In genomic region chr8:10738486-10739081, GRCm38 (mm10) we compare ENCODE assay signal across 14 mouse cellular contexts.
DNase-seq lines count a peak whose midpoint lies in the region; ATAC-seq lines count a peak whose summit lies in the region.
"Had no signal": no experiment of that assay in that cellular context is flagged by ENCODE, and none has a peak within 500 bp of the region (broad histone marks: within the 10 kb centered on the region; RNA-seq: fewer than 3 reads in every experiment).

No protein-coding gene starts in this region.

- 48% methylated on average over 11 of the region's 11 CpGs for WGBS in embryonic facial prominence, embryonic 10.5 days
- 26% methylated on average over 11 of the region's 11 CpGs for WGBS in forebrain, embryonic 15.5 days
- WGBS in limb, embryonic 10.5 days: 79% methylated on average over 11 of the region's 11 CpGs
- 36% methylated on average over 11 of the region's 11 CpGs for WGBS in neural tube, embryonic 14.5 days

- no peaks in the 10 kb centered on the region; the same call in 1 of the 2 replicates for H3K27me3 ChIP-seq in embryonic facial prominence, embryonic 10.5 days (replicated peaks; ENCODE audit: low read depth, poor library complexity, severe bottlenecking)
- H3K27me3 ChIP-seq in forebrain, embryonic 15.5 days: no peaks in the 10 kb centered on the region
- H3K27me3 ChIP-seq in limb, embryonic 10.5 days (ENCODE audit: low read depth, poor library complexity, severe bottlenecking): no peaks in the 10 kb centered on the region
- H3K27me3 ChIP-seq in neural tube, embryonic 14.5 days (ENCODE audit: control insufficient read depth, insufficient read depth, low read length): no peaks in the 10 kb centered on the region

- H3K9ac ChIP-seq in forebrain, embryonic 15.5 days (replicated peaks): no peak overlapping the region
- H3K9ac ChIP-seq in neural tube, embryonic 14.5 days (replicated peaks; ENCODE audit: low read depth, low read length): no peak overlapping the region
- H3K9ac ChIP-seq: embryonic facial prominence, embryonic 12.5 days had no signal

- ATAC-seq in forebrain, embryonic 15.5 days (replicated peaks): 0 out of 2 replicates have a peak, but pooled peaks have one; percentile 43
- ATAC-seq in neural tube, embryonic 14.5 days (ENCODE audit: low read depth): peak; percentile 46; the same call in 1 of the 2 replicates
- ATAC-seq: activated CD4-positive, CD25-positive, alpha-beta regulatory T cell, adult 4 months; intestine, postnatal 0 days had no signal

- no peak overlapping the region for H3K4me2 ChIP-seq in forebrain, embryonic 15.5 days (replicated peaks)
- H3K4me2 ChIP-seq in neural tube, embryonic 14.5 days (ENCODE audit: low read depth, low read length): no peak overlapping the region
- H3K4me2 ChIP-seq: embryonic facial prominence, embryonic 12.5 days had no signal

- no peak overlapping the region for H3K4me3 ChIP-seq in embryonic facial prominence, embryonic 10.5 days
- no peak overlapping the region for H3K4me3 ChIP-seq in forebrain, embryonic 15.5 days
- no peak overlapping the region for H3K4me3 ChIP-seq in limb, embryonic 10.5 days
- H3K4me3 ChIP-seq in neural tube, embryonic 14.5 days (ENCODE audit: low read depth, low read length): no peak overlapping the region
- H3K4me3 ChIP-seq: embryonic facial prominence, embryonic 12.5 days; myocyte had no signal

- H3K36me3 ChIP-seq in embryonic facial prominence, embryonic 10.5 days (replicated peaks): no peaks in the 10 kb centered on the region
- H3K36me3 ChIP-seq in forebrain, embryonic 15.5 days: no peaks in the 10 kb centered on the region
- no peaks in the 10 kb centered on the region for H3K36me3 ChIP-seq in limb, embryonic 10.5 days
- no peaks in the 10 kb centered on the region for H3K36me3 ChIP-seq in neural tube, embryonic 14.5 days (ENCODE audit: control insufficient read depth, insufficient read depth, low read length)
- H3K36me3 ChIP-seq: embryonic facial prominence, embryonic 12.5 days had no signal

- no peaks in the 10 kb centered on the region for H3K9me3 ChIP-seq in embryonic facial prominence, embryonic 10.5 days
- no peaks in the 10 kb centered on the region for H3K9me3 ChIP-seq in forebrain, embryonic 15.5 days
- no peaks in the 10 kb centered on the region for H3K9me3 ChIP-seq in limb, embryonic 10.5 days (replicated peaks)
- no peaks in the 10 kb centered on the region for H3K9me3 ChIP-seq in neural tube, embryonic 14.5 days (ENCODE audit: control insufficient read depth, low read length)
- H3K9me3 ChIP-seq: embryonic facial prominence, embryonic 12.5 days had no signal

- peak overlapping the region; percentile 26; the same call in 1 of the 2 replicates for H3K27ac ChIP-seq in embryonic facial prominence, embryonic 10.5 days (replicated peaks)
- H3K27ac ChIP-seq in forebrain, embryonic 15.5 days (replicated peaks): no peak overlapping the region
- 0 out of 2 replicates have a peak overlapping the region, but pooled peaks have one; percentile 3 for H3K27ac ChIP-seq in limb, embryonic 10.5 days
- no peak overlapping the region for H3K27ac ChIP-seq in neural tube, embryonic 14.5 days (ENCODE audit: low read depth, low read length)
- H3K27ac ChIP-seq: embryonic facial prominence, embryonic 12.5 days had no signal

- DNase-seq in embryonic facial prominence, embryonic 10.5 days (ENCODE audit: low spot score): peak; percentile 25
- DNase-seq in limb, embryonic 10.5 days (ENCODE audit: low spot score): no peak
- DNase-seq in heart, postnatal 36 days: no peak
- DNase-seq in urinary bladder, postnatal 25 days (ENCODE audit: low spot score): no peak
- no peak for DNase-seq in gastrocnemius, adult 8-10 months (ENCODE audit: low spot score in 2 of 2)
- DNase-seq: cerebellum, adult 2 months; kidney, postnatal 25 days; lung, adult 18-20 months had no signal

- intact Hi-C loops in heart, postnatal 36 days (cut with DNase I): no loop called here

- H3K4me1 ChIP-seq in embryonic facial prominence, embryonic 10.5 days: peaks cover 22% of the 10 kb centered on the region
- 0 out of 2 replicates have a peak, but pooled peaks cover 6% of the 10 kb centered on the region for H3K4me1 ChIP-seq in forebrain, embryonic 15.5 days
- H3K4me1 ChIP-seq in limb, embryonic 10.5 days: peaks cover 7% of the 10 kb centered on the region; the same call in 1 of the 2 replicates
- no peaks in the 10 kb centered on the region for H3K4me1 ChIP-seq in neural tube, embryonic 14.5 days (ENCODE audit: control insufficient read depth, insufficient read depth, low read length)
- H3K4me1 ChIP-seq: embryonic facial prominence, embryonic 12.5 days had no signal

Comparison
In these comparisons a context has a peak if more than half of its experiments do, and no peak if none do; other contexts are left out.
1. H3K27ac ChIP-seq: peak in embryonic facial prominence, embryonic 10.5 days (single experiment) and limb, embryonic 10.5 days (single experiment); none in forebrain, embryonic 15.5 days (single experiment) and neural tube, embryonic 14.5 days (single experiment).